Mouse (Mus musculus): Measurements from ENCODE around the gene Gm15155.
"Not testable (repeated sequence)": the region's sequence is repeated elsewhere in the genome, so short reads cannot be mapped to it uniquely, and the experiment has no call there.

Gm15155 gene

GRCm38 (mm10) chrX:156009756-156010155, 385.2 kb downstream of the Gm15155 start:
- no peak for DNase-seq (ENCODE audit: low read depth)

- no peak for DNase-seq (ENCODE audit: low read depth)
These were observed 531.2 kb downstream of the Gm15155 start for GRCm38 (mm10) chrX:156155776-156156175.

GRCm38 (mm10) chrX:156171587-156171986, 547.0 kb downstream of the Gm15155 start:
- no peak for DNase-seq (ENCODE audit: low read depth)

GRCm38 (mm10) chrX:156303806-156304205, 679.3 kb downstream of the Gm15155 start:
- DNase-seq (ENCODE audit: low read depth), result not testable (repeated sequence)

All from fibroblast of lung, adult 2 months (primary cell).